ENCODE assay signal across 10 mouse cellular contexts in the genomic region with DNA sequence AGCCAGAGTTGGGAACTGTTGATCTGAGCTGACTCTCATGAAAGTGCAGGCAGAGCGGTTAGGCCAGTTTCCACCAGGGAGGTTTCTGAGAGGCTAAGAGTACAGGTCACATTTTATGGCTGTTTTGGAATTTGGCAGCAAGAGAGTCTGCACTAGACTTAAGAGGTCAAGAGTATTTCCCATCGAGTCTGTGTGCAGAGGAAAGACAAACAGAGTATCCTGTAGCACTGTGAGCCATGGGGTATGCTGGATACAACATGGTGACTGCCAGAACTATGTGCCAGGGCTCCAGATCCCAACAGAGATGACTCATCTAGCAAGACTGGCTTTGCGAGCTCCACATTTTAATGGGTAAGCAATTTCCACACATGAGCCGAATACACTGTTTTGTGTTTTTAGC.
DNase-seq lines count a peak whose midpoint lies in the region.
"Had no signal": no experiment of that assay in that cellular context is flagged by ENCODE, and none has a peak within 500 bp of the region (broad histone marks: within the 10 kb centered on the region; RNA-seq: fewer than 3 reads in every experiment).

No protein-coding gene starts in this region.

- intact Hi-C loops in left cerebral cortex, postnatal 36 days (cut with DNase I) = no loop called here

- peak; percentile 16 to 58 for DNase-seq in adrenal gland, adult (ENCODE audit: inconsistent age in 2 of 2, low spot score in 1 of 2)
- DNase-seq in adrenal gland, adult 8-10 months = no peak
- DNase-seq in urinary bladder, postnatal 36 days (ENCODE audit: low spot score in 2 of 2) = peak; percentile 5 to 23
- DNase-seq in urinary bladder, postnatal 25 days (ENCODE audit: low spot score) = no peak
- peak; percentile 9 to 22 for DNase-seq in layer of hippocampus, postnatal 14 days (ENCODE audit: low spot score in 2 of 2)
- no peak for DNase-seq in left cerebral cortex, adult 11 months (ENCODE audit: low spot score)
- no peak for DNase-seq in left cerebral cortex, postnatal 36 days (ENCODE audit: low spot score in 2 of 2)
- no peak for DNase-seq in right cerebral cortex, postnatal 25 days
- DNase-seq: right cerebral cortex, adult 18-20 months; thymus, postnatal 4 days had no signal

Comparison
In these comparisons a context has a peak if more than half of its experiments do, and no peak if none do; other contexts are left out.
1. DNase-seq: peak in adrenal gland, adult (2 of 2), urinary bladder, postnatal 36 days (2 of 2) and layer of hippocampus, postnatal 14 days (2 of 2); none in adrenal gland, adult 8-10 months (single experiment), urinary bladder, postnatal 25 days (single experiment), left cerebral cortex, adult 11 months (single experiment), left cerebral cortex, postnatal 36 days (0 of 2) and right cerebral cortex, postnatal 25 days (single experiment).